In genomic region chr11:81645549-81645948, GRCm38 (mm10) we compare ENCODE assay signal across 22 mouse cellular contexts.
DNase-seq lines count a peak whose midpoint lies in the region; ATAC-seq and TF ChIP-seq lines count a peak whose summit lies in the region.
"Had no signal": no experiment of that assay in that cellular context is flagged by ENCODE, and none has a peak within 500 bp of the region (broad histone marks: within the 10 kb centered on the region; RNA-seq: fewer than 3 reads in every experiment).

No protein-coding gene starts in this region.

- no peak for DNase-seq in forebrain, postnatal 0 days
- no peak for DNase-seq in forebrain, embryonic 11.5 days (ENCODE audit: low spot score)
- no peak for DNase-seq in left cerebral cortex, adult 2 months (ENCODE audit: extremely low spot score in 1 of 2, low spot score in 2 of 2)
- DNase-seq in left cerebral cortex, postnatal 4 days: no peak
- no peak for DNase-seq in testis, postnatal 10 days (ENCODE audit: low spot score)
- no peak for DNase-seq in stomach, postnatal 0 days (ENCODE audit: low spot score)
- no peak for DNase-seq in neural tube, embryonic 10.5 days (ENCODE audit: extremely low spot score, low spot score)
- DNase-seq: cerebellum, adult 8-10 months; gastrocnemius, postnatal 10 days; heart, adult 18-20 months; heart, postnatal 36 days; kidney, adult 11 months; kidney, postnatal 25 days; lung, adult 18-20 months; spleen, adult 18-20 months; thymus, adult 2 months had no signal

- H3K36me3 ChIP-seq in forebrain, postnatal 0 days (ENCODE audit: insufficient read depth): no peaks in the 10 kb centered on the region
- H3K36me3 ChIP-seq in forebrain, embryonic 11.5 days (ENCODE audit: control insufficient read depth, insufficient read depth, low read length): no peaks in the 10 kb centered on the region
- no peaks in the 10 kb centered on the region for H3K36me3 ChIP-seq in testis, adult 2 months (ENCODE audit: control insufficient read depth, insufficient read depth, low read length)
- H3K36me3 ChIP-seq in stomach, postnatal 0 days (ENCODE audit: control insufficient read depth, insufficient read depth, low read length): no peaks in the 10 kb centered on the region
- H3K36me3 ChIP-seq: forebrain, embryonic 10.5 days; hindbrain, embryonic 15.5 days; limb, embryonic 12.5 days; neural tube, embryonic 13.5 days had no signal

- TF ChIP-seq CTCF in forebrain, postnatal 0 days (IDR thresholded peaks at IDR 0.05; ENCODE audit: low read depth): peak; percentile 34; the same call in 1 of the 2 replicates
- TF ChIP-seq CTCF in left cerebral cortex, adult 2 months (IDR thresholded peaks at IDR 0.05): peak; percentile 10
- peak; percentile 25; the same call in 1 of the 2 replicates for TF ChIP-seq CTCF in testis, adult 2 months (IDR thresholded peaks at IDR 0.05; ENCODE audit: control insufficient read depth, insufficient read depth, insufficient replicate concordance, low read depth, low read length)
- TF ChIP-seq CTCF in stomach, postnatal 0 days (IDR thresholded peaks at IDR 0.05; ENCODE audit: low read depth): peak; percentile 42

- H3K4me3 ChIP-seq in forebrain, postnatal 0 days (ENCODE audit: low read depth, low read length): no peak overlapping the region
- H3K4me3 ChIP-seq in forebrain, embryonic 11.5 days (ENCODE audit: low read depth, low read length): no peak overlapping the region
- H3K4me3 ChIP-seq in left cerebral cortex, adult 2 months: no peak overlapping the region
- H3K4me3 ChIP-seq in testis, adult 2 months (ENCODE audit: control insufficient read depth, low read depth, low read length): no peak overlapping the region
- H3K4me3 ChIP-seq in stomach, postnatal 0 days (ENCODE audit: low read depth, low read length): no peak overlapping the region
- H3K4me3 ChIP-seq: forebrain, embryonic 10.5 days; hindbrain, embryonic 15.5 days; limb, embryonic 12.5 days; neural tube, embryonic 13.5 days had no signal

- TF ChIP-seq POLR2A in testis, adult 2 months (IDR thresholded peaks at IDR 0.05; ENCODE audit: control insufficient read depth, low read depth, low read length): no peak

- no peak for ATAC-seq in forebrain, postnatal 0 days
- no peak for ATAC-seq in forebrain, embryonic 11.5 days (replicated peaks; ENCODE audit: low FRiP score)
- ATAC-seq in stomach, postnatal 0 days (ENCODE audit: low FRiP score, low TSS enrichment): no peak

- no peak for TF ChIP-seq EP300 in stomach, postnatal 0 days (optimal IDR thresholded peaks at IDR 0.05)

- no peak overlapping the region for H3K4me2 ChIP-seq in forebrain, postnatal 0 days (ENCODE audit: low read depth)
- no peak overlapping the region for H3K4me2 ChIP-seq in forebrain, embryonic 11.5 days (ENCODE audit: low read depth, low read length, severe bottlenecking)
- no peak overlapping the region for H3K4me2 ChIP-seq in stomach, postnatal 0 days (replicated peaks; ENCODE audit: low read depth)
- H3K4me2 ChIP-seq: hindbrain, embryonic 15.5 days; limb, embryonic 12.5 days; midbrain, embryonic 11.5 days; neural tube, embryonic 13.5 days had no signal

- no peak overlapping the region for H3K27ac ChIP-seq in forebrain, postnatal 0 days (ENCODE audit: low read depth, low read length)
- H3K27ac ChIP-seq in forebrain, embryonic 11.5 days (ENCODE audit: low read depth, low read length): no peak overlapping the region
- H3K27ac ChIP-seq in left cerebral cortex, adult 2 months: no peak overlapping the region
- no peak overlapping the region for H3K27ac ChIP-seq in testis, adult 2 months (ENCODE audit: control insufficient read depth, insufficient read depth, low read depth, low read length)
- no peak overlapping the region for H3K27ac ChIP-seq in stomach, postnatal 0 days (replicated peaks)
- H3K27ac ChIP-seq: forebrain, embryonic 10.5 days; hindbrain, embryonic 15.5 days; limb, embryonic 12.5 days; neural tube, embryonic 13.5 days had no signal

- H3K4me1 ChIP-seq in forebrain, postnatal 0 days (ENCODE audit: insufficient read depth): 0 out of 2 replicates have a peak, but pooled peaks cover 6% of the 10 kb centered on the region
- no peaks in the 10 kb centered on the region; the same call in 1 of the 2 replicates for H3K4me1 ChIP-seq in forebrain, embryonic 11.5 days (replicated peaks; ENCODE audit: control insufficient read depth, insufficient read depth, low read length)
- H3K4me1 ChIP-seq in testis, adult 2 months (ENCODE audit: control insufficient read depth, insufficient read depth, low read length): no peaks in the 10 kb centered on the region
- no peaks in the 10 kb centered on the region for H3K4me1 ChIP-seq in stomach, postnatal 0 days (replicated peaks; ENCODE audit: control insufficient read depth, insufficient read depth)

- intact Hi-C loops in left cerebral cortex, adult 2 months (cut with DNase I): no loop called here
- intact Hi-C loops in left cerebral cortex, postnatal 4 days (cut with DNase I): no loop called here

- H3K9ac ChIP-seq in forebrain, postnatal 0 days: no peak overlapping the region
- no peak overlapping the region for H3K9ac ChIP-seq in forebrain, embryonic 11.5 days (ENCODE audit: low read length)
- no peak overlapping the region for H3K9ac ChIP-seq in stomach, postnatal 0 days (ENCODE audit: low read length)
- H3K9ac ChIP-seq: hindbrain, embryonic 15.5 days; limb, embryonic 12.5 days; neural tube, embryonic 13.5 days had no signal

- 93% methylated on average over 3 of the region's 3 CpGs for WGBS in forebrain, postnatal 0 days
- 83% methylated on average over 3 of the region's 3 CpGs for WGBS in forebrain, embryonic 11.5 days
- WGBS in stomach, postnatal 0 days: 79% methylated on average over 3 of the region's 3 CpGs

- H3K9me3 ChIP-seq in forebrain, postnatal 0 days (ENCODE audit: low read length): no peaks in the 10 kb centered on the region
- no peaks in the 10 kb centered on the region for H3K9me3 ChIP-seq in forebrain, embryonic 11.5 days (ENCODE audit: control insufficient read depth, low read length)
- no peaks in the 10 kb centered on the region for H3K9me3 ChIP-seq in stomach, postnatal 0 days (ENCODE audit: control insufficient read depth, low read length)
- H3K9me3 ChIP-seq: forebrain, embryonic 10.5 days; hindbrain, embryonic 15.5 days; limb, embryonic 12.5 days; neural tube, embryonic 13.5 days had no signal

- no peaks in the 10 kb centered on the region for H3K27me3 ChIP-seq in forebrain, postnatal 0 days (ENCODE audit: insufficient read depth, low read length)
- H3K27me3 ChIP-seq in forebrain, embryonic 11.5 days (ENCODE audit: control insufficient read depth, insufficient read depth, low read length): no peaks in the 10 kb centered on the region
- H3K27me3 ChIP-seq in testis, adult 2 months (ENCODE audit: control insufficient read depth, insufficient read depth, low read length): no peaks in the 10 kb centered on the region
- H3K27me3 ChIP-seq in stomach, postnatal 0 days (ENCODE audit: control insufficient read depth, insufficient read depth, low read length): no peaks in the 10 kb centered on the region
- H3K27me3 ChIP-seq: hindbrain, embryonic 15.5 days; neural tube, embryonic 13.5 days had no signal
